Comparison of ENCODE assay signal across 10 mouse cellular contexts in the genomic region with DNA sequence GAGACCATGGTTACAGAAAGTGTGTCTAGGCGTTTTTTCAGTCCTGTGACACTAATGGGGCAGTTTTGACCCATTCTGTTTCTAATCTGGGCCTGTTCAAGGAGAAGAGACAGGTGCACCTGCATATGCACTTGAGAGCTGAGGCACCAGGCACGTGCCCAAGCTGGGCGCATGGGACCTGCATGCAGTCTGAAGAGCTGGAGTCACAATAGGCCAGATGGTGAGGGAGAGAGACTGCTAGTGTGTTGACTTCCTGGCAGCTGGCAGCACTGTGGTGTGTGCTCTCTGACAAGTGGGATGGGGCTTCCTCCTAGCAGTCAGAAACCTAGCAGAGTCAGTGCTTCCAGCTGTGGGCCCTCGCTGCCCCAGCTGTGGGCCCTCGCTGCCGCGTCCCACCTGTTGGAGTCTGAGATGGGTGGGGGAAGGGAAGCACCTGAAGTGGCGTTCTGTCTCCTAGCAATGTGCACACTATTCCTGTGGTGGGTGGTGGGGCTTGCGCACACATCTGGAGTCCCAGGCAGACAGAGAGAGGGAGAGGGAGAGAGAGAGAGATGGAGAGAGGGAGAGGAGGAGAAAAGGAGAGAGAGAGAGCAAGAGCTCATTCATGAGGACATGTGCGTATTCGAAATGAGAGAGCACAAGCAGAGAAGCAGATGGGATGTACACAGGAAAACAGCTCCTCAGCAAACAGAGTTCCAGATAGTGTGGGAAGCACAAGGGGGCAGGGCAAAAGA. TPM values are rescaled to one million over a fixed set of nuclear protein-coding genes. Genes with fewer than 3 reads are reported as not detected.
DNase-seq lines count a peak whose midpoint lies in the region; ATAC-seq lines count a peak whose summit lies in the region.
"Had no signal": no experiment of that assay in that cellular context is flagged by ENCODE, and none has a peak within 500 bp of the region (broad histone marks: within the 10 kb centered on the region; RNA-seq: fewer than 3 reads in every experiment).

No protein-coding gene starts in this region.

- H3K9me3 ChIP-seq in limb, embryonic 12.5 days = no peaks in the 10 kb centered on the region
- H3K9me3 ChIP-seq: embryonic facial prominence, embryonic 13.5 days had no signal

- no peak overlapping the region for H3K9ac ChIP-seq in limb, embryonic 12.5 days (replicated peaks)
- H3K9ac ChIP-seq: embryonic facial prominence, embryonic 13.5 days had no signal

- 0 out of 2 replicates have a peak, but pooled peaks have one; percentile 15 for ATAC-seq in limb, embryonic 12.5 days (ENCODE audit: insufficient number of reproducible peaks, insufficient read depth, low FRiP score, low TSS enrichment, low read depth)
- ATAC-seq in megakaryocyte, adult 5-6 weeks (ENCODE audit: poor library complexity, severe bottlenecking) = no peak

- H3K4me1 ChIP-seq in limb, embryonic 12.5 days (replicated peaks) = no peaks in the 10 kb centered on the region
- H3K4me1 ChIP-seq: embryonic facial prominence, embryonic 13.5 days had no signal

- 38% methylated on average over 11 of the region's 11 CpGs for WGBS in limb, embryonic 12.5 days

- H3K27me3 ChIP-seq in limb, embryonic 12.5 days = peaks cover 7% of the 10 kb centered on the region; the same call in 1 of the 2 replicates
- H3K27me3 ChIP-seq: embryonic facial prominence, embryonic 13.5 days had no signal

- H3K36me3 ChIP-seq in limb, embryonic 12.5 days = no peaks in the 10 kb centered on the region
- H3K36me3 ChIP-seq: embryonic facial prominence, embryonic 13.5 days had no signal

- no peak overlapping the region for H3K4me2 ChIP-seq in limb, embryonic 12.5 days
- H3K4me2 ChIP-seq: embryonic facial prominence, embryonic 13.5 days had no signal

- no peak overlapping the region for H3K27ac ChIP-seq in limb, embryonic 12.5 days
- H3K27ac ChIP-seq: embryonic facial prominence, embryonic 13.5 days had no signal

- H3K4me3 ChIP-seq in limb, embryonic 12.5 days (replicated peaks) = no peak overlapping the region
- H3K4me3 ChIP-seq: embryonic facial prominence, embryonic 13.5 days had no signal

- DNase-seq in embryo, embryonic 10 days (ENCODE audit: low spot score) = peak; percentile 21
- DNase-seq in embryo, embryonic 10.5 days (ENCODE audit: low spot score) = no peak
- peak; percentile 63 for DNase-seq in layer of hippocampus, adult 9-11 months
- DNase-seq in layer of hippocampus, adult 11-12 months (ENCODE audit: low spot score) = no peak
- peak; percentile 77 for DNase-seq in thymus, postnatal 14 days
- no peak for DNase-seq in spleen, adult 12 weeks (ENCODE audit: low spot score)
- DNase-seq: right cerebral cortex, postnatal 14 days had no signal

RNA-seq across cellular contexts. Expression of gene Lrp11, which starts 7.3 kb away (rescaled TPM):
- 1.1 and 1.3 TPM in 2 replicates for polyA plus RNA-seq in limb, embryonic 12.5 days (2016; fragmentation: Nextera tagmentation; extraction: Ambion mirVana)
- total RNA-seq in megakaryocyte, adult 5-6 weeks (2015) = 0.13 and 0.27 TPM in 2 replicates
- total RNA-seq in megakaryocyte, adult 5-6 weeks (2017) = 0.26 and 2.2 TPM in 2 replicates

Comparison
In these comparisons a context has a peak if more than half of its experiments do, and no peak if none do; other contexts are left out.
1. DNase-seq: peak in embryo, embryonic 10 days (single experiment), layer of hippocampus, adult 9-11 months (single experiment) and thymus, postnatal 14 days (single experiment); none in embryo, embryonic 10.5 days (single experiment), layer of hippocampus, adult 11-12 months (single experiment) and spleen, adult 12 weeks (single experiment).